Mouse (Mus musculus) adrenal gland, adult 18-20 months (tissue): Measurements from ENCODE around the gene Irf5. TPM values are rescaled to one million over a fixed set of nuclear protein-coding genes. Genes with fewer than 3 reads are reported as not detected.

Source experiments
- total RNA-seq, 2 experiments: library from RNA; stranded (reverse); gene quantifications; 1 replicate in 1 of 2; 2 replicates in 1 of 2; pipeline ENCODE4 v1.2.3; 2021

Gene Irf5
- total RNA-seq, 2 experiments from 2014 or later = 7.3 to 8.6 TPM

Other genes starting within 250 kb of the Irf5 start
- not detected for gene Fam71f2, start 247.0 kb upstream of the Irf5 start, total RNA-seq
- gene Fam71f1, start 207.5 kb upstream of the Irf5 start, total RNA-seq = not detected
- 100 to 1,000 TPM; 134 to 139 TPM for gene Calu, start 178.6 kb upstream of the Irf5 start, total RNA-seq
- gene Opn1sw, start 138.2 kb upstream of the Irf5 start, total RNA-seq = not detected
- 1 to 10 TPM; 4.7 to 5.5 TPM for gene Ccdc136, start 130.3 kb upstream of the Irf5 start, total RNA-seq
- 1 to 10 TPM; 2.6 to 4.6 TPM for gene Flnc, start 93.4 kb upstream of the Irf5 start, total RNA-seq
- gene Atp6v1f, start 58.9 kb upstream of the Irf5 start, total RNA-seq = 100 to 1,000 TPM; 231 to 238 TPM
- under 1 TPM in 1 of 2 experiments, not detected in 1; 0.93 TPM for gene Atp6v1fnb, start 55.2 kb upstream of the Irf5 start, total RNA-seq
- 1 to 10 TPM; 2.4 to 7.9 TPM for gene Kcp, start 18.7 kb upstream of the Irf5 start, total RNA-seq
- 10 to 100 TPM; 59.3 to 60.6 TPM for gene Tnpo3, start 83.3 kb downstream of the Irf5 start, total RNA-seq
- 1 to 10 TPM; 2.5 to 4.0 TPM for gene Tspan33, start 167.6 kb downstream of the Irf5 start, total RNA-seq
- 10 to 100 TPM; 30.8 to 47.8 TPM for gene Smo, start 208.9 kb downstream of the Irf5 start, total RNA-seq
- gene Ahcyl2, start 241.4 kb downstream of the Irf5 start, total RNA-seq = 100 to 1,000 TPM; 124 to 260 TPM